Mouse (Mus musculus) liver, embryonic 12.5 days (tissue): ENCODE measurements around the gene Sema4g. TPM values are rescaled to one million over a fixed set of nuclear protein-coding genes. Genes with fewer than 3 reads are reported as not detected.

Experiments used
- ATAC-seq: fragments of 200-750 bp; cut with Nextera tagmentation; 2 replicates; pipeline ENCODE4 v1.8.0; 2017; ENCODE audit warnings: moderate number of reproducible peaks, mild to moderate bottlenecking, moderate library complexity
- H3K27ac ChIP-seq: fragments of 300-500 bp; sonication (generic); 2 replicates; pipeline ENCODE4 v1.5.1; 2016; ENCODE audit warnings: mild to moderate bottlenecking
- H3K27me3 ChIP-seq: fragments of 300-500 bp; sonication (generic); replicated peaks from 2 replicates; pipeline ENCODE4 v1.6.1; 2016; ENCODE audit warnings: mild to moderate bottlenecking, moderate library complexity
- H3K36me3 ChIP-seq: fragments of 300-500 bp; sonication (generic); 2 replicates; pipeline ENCODE4 v1.6.1; 2016; ENCODE audit warnings: mild to moderate bottlenecking, moderate library complexity
- H3K4me1 ChIP-seq: fragments of 300-500 bp; sonication (generic); 2 replicates; pipeline ENCODE4 v1.6.1; 2016
- H3K4me2 ChIP-seq: fragments of 300-500 bp; sonication (generic); 2 replicates; pipeline ENCODE4 v1.6.1; 2016; ENCODE audit warnings: mild to moderate bottlenecking, moderate library complexity
- H3K4me3 ChIP-seq: fragments of 300-500 bp; sonication (generic); 2 replicates; pipeline ENCODE4 v1.5.1; 2016; ENCODE audit warnings: mild to moderate bottlenecking, moderate library complexity
- H3K9ac ChIP-seq: fragments of 300-500 bp; sonication (generic); 2 replicates; pipeline ENCODE4 v1.6.1; 2016; ENCODE audit warnings: mild to moderate bottlenecking, moderate library complexity
- H3K9me3 ChIP-seq: fragments of 300-500 bp; sonication (generic); replicated peaks from 2 replicates; pipeline ENCODE4 v1.6.1; 2016; ENCODE audit warnings: mild to moderate bottlenecking, moderate library complexity
- WGBS: fragments of 180-500 bp; shearing (Covaris S2); methylation state at CpG from one replicate; pipeline ENCODE4 v1.1.7; 2016; ENCODE audit not compliant: insufficient replicate concordance; 5-methylcytosine and 5-hydroxymethylcytosine counted together
- polyA plus RNA-seq: library from polyadenylated mRNA; unstranded; fragments of >200 nt; fragmentation: Nextera tagmentation; extraction: Ambion mirVana; gene quantifications from 2 replicates; pipeline ENCODE4 v1.2.1, GENCODE M21; 2016

Gene Sema4g
- polyA plus RNA-seq, 1 experiment from 2014 or later = 2.4 TPM

DNA sequence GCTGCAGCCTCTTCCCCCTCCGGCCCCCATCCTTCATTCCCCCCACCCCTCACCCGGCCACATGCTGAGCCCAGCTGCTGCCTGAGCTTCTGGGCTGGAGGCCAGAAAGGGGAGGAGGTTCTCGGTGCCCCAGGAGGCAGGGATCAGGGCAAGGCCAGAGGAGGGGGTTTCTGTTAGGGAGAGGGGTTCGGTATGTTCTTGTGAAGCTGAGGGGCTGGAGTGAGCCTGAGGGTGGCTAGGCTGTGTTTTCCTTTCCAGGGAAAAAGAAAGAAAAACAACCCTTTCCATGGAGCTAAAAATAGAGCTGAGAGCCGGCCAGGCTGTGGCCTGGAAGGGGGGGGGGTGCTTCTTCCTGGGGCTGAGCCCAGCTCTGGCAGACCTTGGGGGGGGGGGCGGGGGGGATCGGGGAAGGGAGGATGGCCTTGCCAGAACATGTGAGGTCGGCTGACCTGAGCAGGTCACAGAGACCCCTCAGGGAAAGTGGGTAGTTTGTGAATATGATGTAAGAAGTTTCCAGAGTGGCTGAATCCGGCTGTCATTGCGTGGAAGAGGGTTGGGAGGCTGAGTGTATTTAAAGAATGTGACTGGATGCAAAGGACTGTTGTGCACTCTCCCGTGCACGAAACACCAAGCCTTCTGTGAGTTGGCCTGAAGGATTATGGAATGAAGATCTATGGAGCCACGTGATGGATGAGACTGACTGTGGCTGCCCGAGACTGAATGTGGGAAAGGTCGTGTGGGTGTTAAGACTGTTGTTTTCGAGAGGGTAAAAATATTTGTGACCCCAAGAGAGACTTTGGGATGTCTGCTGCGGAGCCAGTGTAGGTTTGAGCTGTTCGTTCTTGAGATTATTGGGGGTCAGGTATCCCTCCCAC, 27.7 kb downstream of the Sema4g start:
- no peak for ATAC-seq
- H3K27ac ChIP-seq = peak overlapping the region; percentile 79
- peak overlapping the region; percentile 66 for H3K4me3 ChIP-seq
- H3K4me1 ChIP-seq = peaks cover 82% of the 10 kb centered on the region
- H3K36me3 ChIP-seq = peaks cover 16% of the 10 kb centered on the region
- H3K4me2 ChIP-seq = peak overlapping the region; percentile 93
- H3K27me3 ChIP-seq = peaks cover 3% of the 10 kb centered on the region; the same call in 1 of the 2 replicates
- 3% methylated on average over 17 of the region's 18 CpGs for WGBS
- no peaks in the 10 kb centered on the region for H3K9me3 ChIP-seq
- H3K9ac ChIP-seq = peak overlapping the region; percentile 70

DNA sequence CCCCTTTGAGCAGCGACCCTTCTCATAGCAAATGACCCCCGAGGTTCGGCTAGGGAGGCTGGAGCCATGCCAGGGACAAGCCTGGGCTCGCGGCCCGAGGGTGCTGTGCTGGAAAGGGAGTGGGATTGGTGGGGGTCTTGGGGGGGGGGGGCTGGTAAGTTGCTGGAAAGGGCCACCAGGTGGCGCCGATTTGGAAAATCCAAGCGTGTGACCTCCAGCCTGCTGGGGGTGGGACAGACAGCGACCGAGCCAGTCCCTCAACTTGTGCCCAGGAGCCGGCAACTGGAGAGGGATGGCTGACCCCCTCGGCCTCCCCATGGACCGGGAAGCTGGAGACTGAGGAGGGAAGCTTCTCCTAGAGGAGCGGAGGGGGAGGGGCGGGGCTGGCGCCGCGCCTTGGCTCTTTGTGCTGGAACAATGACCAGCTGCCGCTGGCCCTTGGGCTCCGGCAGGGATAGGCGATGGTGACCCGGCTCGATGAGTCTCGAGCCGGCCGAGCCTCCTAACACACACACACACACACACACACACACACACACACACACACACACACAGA, 28.4 kb downstream of the Sema4g start:
- peak overlapping the region; percentile 69 for H3K9ac ChIP-seq
- peak; percentile 41 for ATAC-seq
- peaks cover 82% of the 10 kb centered on the region for H3K4me1 ChIP-seq
- H3K27me3 ChIP-seq = peaks cover 3% of the 10 kb centered on the region; the same call in 1 of the 2 replicates
- H3K4me2 ChIP-seq = peak overlapping the region; percentile 93
- peak overlapping the region; percentile 79 for H3K27ac ChIP-seq
- peaks cover 12% of the 10 kb centered on the region for H3K36me3 ChIP-seq
- H3K4me3 ChIP-seq = peak overlapping the region; percentile 66
- under 1% methylated on average over 27 of the region's 27 CpGs for whole genome bisulfite sequencing
- no peaks in the 10 kb centered on the region for H3K9me3 ChIP-seq

DNA sequence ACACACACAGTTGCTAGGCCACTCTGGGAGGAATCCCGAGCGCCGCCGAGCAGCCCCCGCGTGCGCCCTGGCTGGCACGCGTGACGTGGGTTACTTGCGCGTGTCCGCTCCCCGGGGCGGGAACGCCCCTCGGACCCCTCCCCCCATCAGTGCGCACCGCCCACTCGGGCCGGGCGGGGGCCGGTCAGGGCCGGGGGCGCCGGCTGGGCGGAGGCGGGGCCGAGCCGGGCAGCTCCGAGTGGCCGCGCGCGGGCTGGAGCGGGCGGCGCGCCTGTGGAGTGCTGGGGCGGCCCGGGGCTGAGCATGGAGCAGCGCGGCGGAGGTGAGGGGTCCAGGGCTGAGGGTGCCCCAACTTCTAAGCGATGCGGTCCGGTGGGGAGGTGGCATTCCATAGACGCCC, 29.0 kb downstream of the Sema4g start:
- Histone ChIP-seq H3K4me2 (peak overlapping the region; percentile 93), H3K9ac (peak overlapping the region; percentile 69), H3K27me3 (peaks cover 3% of the 10 kb centered on the region; the same call in 1 of the 2 replicates), H3K36me3 (peaks cover 14% of the 10 kb centered on the region), H3K4me1 (peaks cover 82% of the 10 kb centered on the region), H3K4me3 (peak overlapping the region; percentile 66), H3K9me3 (no peaks in the 10 kb centered on the region), H3K27ac (peak overlapping the region; percentile 79)
- WGBS = under 1% methylated on average over 45 of the region's 48 CpGs
- ATAC-seq = peak; percentile 41

DNA sequence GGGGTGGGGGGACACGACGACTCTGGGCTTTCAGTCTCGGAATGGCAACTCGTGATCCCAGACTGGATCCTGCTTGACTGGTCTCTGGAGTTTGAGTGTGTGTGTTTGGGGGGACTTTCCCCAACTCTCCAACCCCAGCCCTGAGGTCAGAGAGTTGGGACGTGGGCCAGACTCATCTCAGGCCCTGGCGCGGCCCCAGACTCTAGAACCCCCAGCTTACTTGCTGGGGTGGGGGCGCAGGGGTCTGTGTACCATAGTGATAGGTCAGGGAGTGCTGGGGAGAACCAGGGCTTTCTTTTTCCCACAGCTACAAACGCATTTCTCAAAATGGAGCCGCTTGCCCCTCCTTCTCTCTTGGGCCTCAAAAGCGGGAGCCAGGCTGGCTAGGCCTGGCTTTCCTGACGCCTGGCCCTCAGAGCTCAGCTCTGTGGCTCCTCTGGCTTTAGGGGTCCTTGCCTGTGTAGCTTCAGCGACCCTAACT, 29.5 kb downstream of the Sema4g start:
- H3K4me1 ChIP-seq = peaks cover 77% of the 10 kb centered on the region

DNA sequence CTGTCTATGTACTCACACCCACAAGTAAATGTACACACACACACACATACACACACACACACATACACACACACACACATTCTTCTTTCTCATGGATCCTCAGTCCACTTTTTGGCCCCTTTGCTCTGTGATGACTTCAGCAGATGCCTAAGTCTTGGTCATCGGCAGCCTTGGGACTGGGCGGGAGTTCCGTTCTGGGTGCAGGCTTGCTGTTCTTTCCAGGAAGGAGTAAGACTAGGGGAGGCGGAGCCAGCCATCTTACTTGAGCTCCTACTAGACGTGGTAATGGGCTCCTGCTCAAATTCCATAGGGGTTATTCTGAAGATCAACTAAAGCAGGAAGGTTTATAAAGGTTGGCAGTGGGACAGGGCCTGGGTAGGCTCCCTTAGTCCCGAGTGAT, 31.4 kb downstream of the Sema4g start:
- peaks cover 32% of the 10 kb centered on the region for H3K36me3 ChIP-seq
- H3K27ac ChIP-seq = no peak overlapping the region
- no peaks in the 10 kb centered on the region for H3K9me3 ChIP-seq
- WGBS = 63% methylated on average over 6 of the region's 6 CpGs
- H3K27me3 ChIP-seq = peaks cover 3% of the 10 kb centered on the region; the same call in 1 of the 2 replicates
- H3K4me2 ChIP-seq = 0 out of 2 replicates have a peak overlapping the region, but pooled peaks have one; percentile 12
- peaks cover 57% of the 10 kb centered on the region for H3K4me1 ChIP-seq
- no peak overlapping the region for H3K4me3 ChIP-seq
- ATAC-seq = no peak
- H3K9ac ChIP-seq = no peak overlapping the region

More for the DNA sequence above, 29.5 kb downstream of the Sema4g start:
- H3K4me3 ChIP-seq = peak overlapping the region; percentile 66
- no peaks in the 10 kb centered on the region for H3K9me3 ChIP-seq
- 14% methylated on average over 12 of the region's 13 CpGs for WGBS
- H3K36me3 ChIP-seq = peaks cover 15% of the 10 kb centered on the region
- H3K9ac ChIP-seq = peak overlapping the region; percentile 69
- peaks cover 3% of the 10 kb centered on the region; the same call in 1 of the 2 replicates for H3K27me3 ChIP-seq
- no peak for ATAC-seq
- H3K4me2 ChIP-seq = peak overlapping the region; percentile 93
- H3K27ac ChIP-seq = peak overlapping the region; percentile 79

DNA sequence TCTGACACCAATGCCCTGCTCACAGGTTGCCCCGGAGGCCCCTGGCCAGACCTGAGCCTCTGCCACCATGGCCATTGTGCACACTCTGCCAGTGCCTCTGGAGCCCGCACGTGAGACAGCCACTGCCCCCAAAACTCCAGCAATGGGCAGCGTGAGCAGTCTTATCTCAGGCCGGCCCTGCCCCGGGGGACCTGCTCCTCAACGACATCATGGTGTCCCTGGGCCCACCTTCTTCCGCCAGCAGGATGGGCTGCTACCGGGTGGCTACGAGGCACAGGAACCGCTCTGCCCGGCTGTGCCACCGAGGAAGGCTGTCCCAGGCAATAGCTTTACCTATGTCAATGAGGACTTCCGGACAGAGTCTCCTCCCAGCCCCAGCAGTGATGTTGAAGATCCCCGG, 32.5 kb downstream of the Sema4g start:
- H3K4me2 ChIP-seq = no peak overlapping the region
- peaks cover 47% of the 10 kb centered on the region for H3K4me1 ChIP-seq
- peaks cover 42% of the 10 kb centered on the region for H3K36me3 ChIP-seq
- H3K9ac ChIP-seq = no peak overlapping the region
- H3K4me3 ChIP-seq = no peak overlapping the region
- H3K9me3 ChIP-seq = no peaks in the 10 kb centered on the region
- WGBS = 76% methylated on average over 15 of the region's 15 CpGs
- H3K27me3 ChIP-seq = peaks cover 3% of the 10 kb centered on the region; the same call in 1 of the 2 replicates
- H3K27ac ChIP-seq = no peak overlapping the region
- ATAC-seq = no peak

DNA sequence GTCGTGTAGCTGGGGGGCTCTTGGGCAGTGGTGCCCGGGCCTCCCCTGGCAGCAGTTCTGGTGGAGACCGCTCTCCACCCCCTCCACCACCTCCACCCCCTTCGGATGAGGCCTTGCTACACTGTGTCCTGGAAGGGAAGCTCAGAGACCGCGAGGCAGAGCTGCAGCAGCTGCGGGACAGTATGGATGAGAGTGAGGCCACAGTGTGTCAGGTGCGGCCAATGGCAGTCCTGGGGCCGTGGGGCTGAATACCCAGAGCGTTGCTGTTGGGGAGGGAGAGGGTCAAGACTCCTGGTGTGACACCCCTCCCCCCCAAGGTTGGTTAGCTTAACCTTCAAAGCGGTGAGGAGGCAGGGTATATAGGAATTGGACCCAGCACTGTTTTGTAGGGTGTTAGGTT, 35.1 kb downstream of the Sema4g start:
- Histone ChIP-seq H3K36me3 (peaks cover 57% of the 10 kb centered on the region), H3K4me2 (no peak overlapping the region), H3K27me3 (peaks cover 6% of the 10 kb centered on the region; the same call in 1 of the 2 replicates), H3K9ac (no peak overlapping the region), H3K4me1 (peaks cover 21% of the 10 kb centered on the region), H3K4me3 (no peak overlapping the region), H3K27ac (no peak overlapping the region), H3K9me3 (no peaks in the 10 kb centered on the region)
- WGBS = 72% methylated on average over 11 of the region's 11 CpGs
- no peak for ATAC-seq

DNA sequence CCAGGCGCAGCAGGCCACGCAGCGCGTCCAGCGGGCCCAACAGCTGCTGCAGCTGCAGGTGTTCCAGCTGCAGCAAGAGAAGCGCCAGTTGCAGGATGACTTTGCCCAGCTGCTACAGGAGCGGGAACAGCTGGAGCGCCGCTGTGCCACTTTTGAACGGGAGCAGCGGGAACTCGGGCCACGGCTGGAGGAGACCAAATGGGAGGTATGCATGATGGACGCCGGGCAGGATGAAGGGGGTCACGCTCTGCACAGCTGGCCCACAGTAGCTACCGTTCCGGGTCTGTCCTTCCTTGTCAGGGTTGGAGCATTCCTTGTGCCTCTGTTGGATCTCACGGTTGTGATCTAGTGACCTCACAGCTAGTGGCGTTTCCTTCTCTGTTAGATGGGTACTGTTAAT, 35.9 kb downstream of the Sema4g start:
- Histone ChIP-seq H3K9ac (no peak overlapping the region), H3K4me3 (no peak overlapping the region), H3K27me3 (peaks cover 8% of the 10 kb centered on the region; the same call in 1 of the 2 replicates), H3K27ac (no peak overlapping the region), H3K4me1 (peaks cover 15% of the 10 kb centered on the region), H3K9me3 (no peaks in the 10 kb centered on the region), H3K36me3 (peaks cover 57% of the 10 kb centered on the region), H3K4me2 (no peak overlapping the region)
- no peak for ATAC-seq
- 87% methylated on average over 20 of the region's 20 CpGs for WGBS

DNA sequence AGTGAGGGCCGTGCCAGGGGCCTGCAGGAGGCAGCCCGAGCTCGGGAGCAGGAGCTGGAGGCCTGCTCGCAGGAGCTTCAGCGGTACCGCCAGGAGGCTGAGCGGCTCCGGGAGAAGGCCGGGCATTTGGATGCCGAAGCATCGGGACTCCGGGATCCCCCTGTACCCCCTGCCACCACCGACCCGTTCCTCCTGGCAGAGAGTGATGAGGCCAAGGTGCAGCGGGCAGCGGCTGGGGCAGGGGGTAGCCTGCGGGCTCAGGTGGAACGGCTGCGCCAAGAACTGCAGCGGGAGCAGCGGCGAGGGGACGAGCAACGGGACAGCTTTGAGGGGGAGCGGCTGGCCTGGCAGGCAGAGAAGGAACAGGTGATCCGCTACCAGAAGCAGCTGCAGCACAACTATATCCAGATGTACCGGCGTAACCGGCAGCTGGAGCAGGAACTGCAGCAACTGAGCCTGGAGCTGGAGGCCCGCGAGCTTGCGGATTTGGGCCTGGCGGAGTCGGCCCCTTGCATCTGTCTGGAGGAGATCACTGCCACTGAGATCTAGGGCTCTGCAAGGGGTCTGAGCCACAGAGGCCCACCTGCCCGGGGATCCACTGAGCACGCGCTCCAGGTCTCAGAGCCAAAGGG, 37.2 kb downstream of the Sema4g start:
- no peak overlapping the region for H3K27ac ChIP-seq
- H3K9me3 ChIP-seq = no peaks in the 10 kb centered on the region
- ATAC-seq = no peak
- no peak overlapping the region for H3K4me2 ChIP-seq
- peaks cover 8% of the 10 kb centered on the region; the same call in 1 of the 2 replicates for H3K27me3 ChIP-seq
- 90% methylated on average over 37 of the region's 37 CpGs for WGBS
- H3K4me1 ChIP-seq = peaks cover 15% of the 10 kb centered on the region
- no peak overlapping the region for H3K9ac ChIP-seq
- H3K4me3 ChIP-seq = no peak overlapping the region
- peaks cover 56% of the 10 kb centered on the region for H3K36me3 ChIP-seq

DNA sequence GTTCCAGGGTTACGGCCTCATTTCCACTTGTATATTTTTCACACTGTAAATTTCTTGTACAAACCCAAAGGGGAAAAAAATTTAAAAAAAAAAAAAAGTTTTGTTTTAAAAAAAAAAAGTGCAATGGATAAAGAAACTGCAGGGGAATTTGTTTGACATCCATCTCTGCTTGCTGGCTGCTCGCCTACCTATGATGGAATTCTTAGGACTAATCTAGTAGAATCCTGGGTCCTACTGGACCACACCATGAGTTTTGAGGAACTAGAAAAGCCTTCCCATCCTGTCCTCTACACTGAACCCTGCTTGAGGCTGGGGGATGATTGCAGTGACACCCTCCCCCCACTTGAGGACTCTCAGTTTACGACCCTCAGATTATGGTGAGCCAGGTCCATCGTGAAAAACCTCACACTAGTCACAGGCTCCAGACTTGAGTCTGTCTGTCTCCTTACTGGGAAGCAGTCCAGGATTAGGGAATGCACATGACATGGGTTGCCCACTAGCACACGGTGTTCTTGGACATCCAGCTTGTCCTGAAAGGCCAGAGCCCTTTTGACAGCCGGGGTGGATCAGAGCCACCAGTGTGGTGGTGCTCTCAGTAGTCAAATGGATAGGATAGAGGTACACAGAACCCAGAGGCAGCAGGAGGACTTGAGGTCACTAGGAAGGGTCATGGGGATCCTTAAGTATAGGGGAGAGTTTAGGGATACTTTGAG, 38.2 kb downstream of the Sema4g start:
- peaks cover 18% of the 10 kb centered on the region for H3K4me1 ChIP-seq
- H3K27ac ChIP-seq = no peak overlapping the region
- H3K4me3 ChIP-seq = no peak overlapping the region
- peaks cover 49% of the 10 kb centered on the region for H3K36me3 ChIP-seq
- H3K9ac ChIP-seq = no peak overlapping the region
- 70% methylated on average over 6 of the region's 6 CpGs for WGBS
- H3K4me2 ChIP-seq = no peak overlapping the region
- ATAC-seq = no peak
- peaks cover 8% of the 10 kb centered on the region; the same call in 1 of the 2 replicates for H3K27me3 ChIP-seq
- H3K9me3 ChIP-seq = no peaks in the 10 kb centered on the region

DNA sequence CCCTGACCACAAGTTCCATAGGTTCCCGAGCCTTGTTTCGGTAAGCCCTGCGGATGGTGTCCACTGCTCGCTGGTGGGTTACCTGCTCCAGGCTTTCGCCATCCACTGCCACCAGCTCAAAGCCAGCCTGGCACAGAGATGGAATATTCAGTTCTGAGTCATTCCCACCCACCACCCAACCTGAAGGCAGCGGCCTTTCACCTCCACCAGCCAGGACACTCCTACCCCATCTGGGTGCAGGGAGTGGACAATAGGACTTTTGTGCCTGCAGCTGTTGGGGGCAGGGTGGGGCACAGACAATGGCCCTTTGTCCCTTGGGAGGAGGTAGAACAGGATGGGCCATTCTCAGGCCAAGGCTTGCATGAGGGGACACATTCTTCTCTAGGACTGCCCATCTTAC, 38.9 kb downstream of the Sema4g start:
- Histone ChIP-seq H3K27ac (no peak overlapping the region), H3K36me3 (peaks cover 43% of the 10 kb centered on the region), H3K4me3 (no peak overlapping the region), H3K4me2 (no peak overlapping the region), H3K9me3 (no peaks in the 10 kb centered on the region), H3K9ac (no peak overlapping the region), H3K27me3 (peaks cover 8% of the 10 kb centered on the region; the same call in 1 of the 2 replicates), H3K4me1 (peaks cover 18% of the 10 kb centered on the region)
- ATAC-seq = no peak
- 75% methylated on average over 6 of the region's 6 CpGs for WGBS
